14 mouse cellular contexts compared by ENCODE assay signal in the genomic region with DNA sequence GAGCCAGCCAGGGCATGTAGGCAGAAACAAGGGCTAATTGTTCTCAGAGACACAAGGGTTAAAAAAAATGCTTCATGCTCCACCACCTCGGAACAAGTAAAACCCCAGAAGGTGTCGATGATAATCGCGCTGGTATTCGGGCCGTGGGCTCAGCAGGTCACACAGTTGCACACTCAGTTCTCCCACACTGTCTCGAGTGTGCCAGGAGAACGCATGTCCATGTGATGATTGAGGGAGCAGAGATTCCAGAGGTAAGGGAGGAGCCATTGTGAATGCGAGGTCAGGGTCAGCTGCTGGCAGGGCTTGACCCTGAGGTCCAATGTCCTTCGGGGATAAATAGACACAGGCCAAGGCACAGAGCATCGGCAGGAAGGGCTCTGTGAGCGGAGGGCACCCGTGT.
A peak's percentile ranks its signal among the peaks of the same experiment; 100 is the strongest.
DNase-seq lines count a peak whose midpoint lies in the region; ATAC-seq and TF ChIP-seq lines count a peak whose summit lies in the region.
"Had no signal": no experiment of that assay in that cellular context is flagged by ENCODE, and none has a peak within 500 bp of the region (broad histone marks: within the 10 kb centered on the region; RNA-seq: fewer than 3 reads in every experiment).

No protein-coding gene starts in this region.

- H3K36me3 ChIP-seq in forebrain, embryonic 12.5 days (replicated peaks) = no peaks in the 10 kb centered on the region
- H3K36me3 ChIP-seq in forebrain, postnatal 0 days (ENCODE audit: insufficient read depth) = no peaks in the 10 kb centered on the region
- no peaks in the 10 kb centered on the region for H3K36me3 ChIP-seq in kidney, embryonic 16.5 days (ENCODE audit: insufficient read depth, low read length)
- H3K36me3 ChIP-seq: embryonic facial prominence, embryonic 15.5 days had no signal

- H3K9ac ChIP-seq in forebrain, embryonic 12.5 days = no peak overlapping the region
- no peak overlapping the region for H3K9ac ChIP-seq in forebrain, postnatal 0 days
- H3K9ac ChIP-seq in kidney, embryonic 16.5 days (replicated peaks; ENCODE audit: low read length) = peak overlapping the region; percentile 51
- H3K9ac ChIP-seq: embryonic facial prominence, embryonic 15.5 days had no signal

- no peak for ATAC-seq in forebrain, embryonic 12.5 days (ENCODE audit: low FRiP score)
- no peak for ATAC-seq in forebrain, postnatal 0 days
- no peak for ATAC-seq in kidney, embryonic 16.5 days (ENCODE audit: low FRiP score, low TSS enrichment)

- H3K4me3 ChIP-seq in forebrain, embryonic 12.5 days (replicated peaks) = no peak overlapping the region
- no peak overlapping the region for H3K4me3 ChIP-seq in forebrain, postnatal 0 days (ENCODE audit: low read depth, low read length)
- H3K4me3 ChIP-seq in kidney, embryonic 16.5 days (ENCODE audit: low read length) = no peak overlapping the region
- H3K4me3 ChIP-seq: embryonic facial prominence, embryonic 15.5 days; myocyte had no signal

- no peak overlapping the region for H3K4me2 ChIP-seq in forebrain, embryonic 12.5 days
- H3K4me2 ChIP-seq in forebrain, postnatal 0 days (ENCODE audit: low read depth) = no peak overlapping the region
- H3K4me2 ChIP-seq in kidney, embryonic 16.5 days (replicated peaks; ENCODE audit: low read depth, low read length) = peak overlapping the region; percentile 13
- H3K4me2 ChIP-seq: embryonic facial prominence, embryonic 15.5 days had no signal

- 8% methylated on average over 13 of the region's 13 CpGs for WGBS in forebrain, embryonic 12.5 days
- 13% methylated on average over 13 of the region's 13 CpGs for WGBS in forebrain, postnatal 0 days
- 7% methylated on average over 13 of the region's 13 CpGs for WGBS in kidney, embryonic 16.5 days

- no peak for TF ChIP-seq CTCF in forebrain, postnatal 0 days (IDR thresholded peaks at IDR 0.05; ENCODE audit: low read depth)

- no peak for DNase-seq in forebrain, postnatal 0 days
- no peak for DNase-seq in kidney, postnatal 25 days
- DNase-seq in Muller cell, postnatal 12 days (ENCODE audit: inconsistent ontology term) = peak; percentile 76
- DNase-seq in embryo, embryonic 10.5 days (ENCODE audit: low spot score) = peak; percentile 65
- no peak for DNase-seq in layer of hippocampus, postnatal 25 days (ENCODE audit: extremely low spot score in 1 of 2, low spot score in 1 of 2)
- no peak for DNase-seq in testis, postnatal 14 days (ENCODE audit: low spot score)
- DNase-seq: cerebellum, postnatal 10 days; gastrocnemius, postnatal 36 days; heart, postnatal 10 days; right cerebral cortex, postnatal 4 days had no signal

- H3K4me1 ChIP-seq in forebrain, embryonic 12.5 days = peaks cover 31% of the 10 kb centered on the region
- peaks cover 3% of the 10 kb centered on the region; the same call in 1 of the 2 replicates for H3K4me1 ChIP-seq in forebrain, postnatal 0 days (ENCODE audit: insufficient read depth)
- peaks cover 48% of the 10 kb centered on the region for H3K4me1 ChIP-seq in kidney, embryonic 16.5 days (ENCODE audit: insufficient read depth, low read length)

- H3K27ac ChIP-seq in forebrain, embryonic 12.5 days = peak overlapping the region; percentile 70; the same call in 1 of the 2 replicates
- H3K27ac ChIP-seq in forebrain, postnatal 0 days (ENCODE audit: low read depth, low read length) = no peak overlapping the region
- H3K27ac ChIP-seq in kidney, embryonic 16.5 days (ENCODE audit: low read length) = peak overlapping the region; percentile 92

- 0 out of 2 replicates have a peak, but pooled peaks cover 7% of the 10 kb centered on the region for H3K27me3 ChIP-seq in forebrain, embryonic 12.5 days
- H3K27me3 ChIP-seq in forebrain, postnatal 0 days (ENCODE audit: insufficient read depth, low read length) = no peaks in the 10 kb centered on the region
- H3K27me3 ChIP-seq in kidney, embryonic 16.5 days (ENCODE audit: insufficient read depth, low read length) = no peaks in the 10 kb centered on the region

- H3K9me3 ChIP-seq in forebrain, embryonic 12.5 days = no peaks in the 10 kb centered on the region
- no peaks in the 10 kb centered on the region for H3K9me3 ChIP-seq in forebrain, postnatal 0 days (ENCODE audit: low read length)
- H3K9me3 ChIP-seq in kidney, embryonic 16.5 days (ENCODE audit: low read length) = no peaks in the 10 kb centered on the region
- H3K9me3 ChIP-seq: embryonic facial prominence, embryonic 15.5 days had no signal

Comparison
In these comparisons a context has a peak if more than half of its experiments do, and no peak if none do; other contexts are left out.
1. DNase-seq: peak in Muller cell, postnatal 12 days (single experiment) and embryo, embryonic 10.5 days (single experiment); none in forebrain, postnatal 0 days (single experiment), kidney, postnatal 25 days (0 of 2), layer of hippocampus, postnatal 25 days (0 of 2) and testis, postnatal 14 days (single experiment).